Mouse (Mus musculus) liver, embryonic 14.5 days (tissue): ENCODE results near the gene Fbln1.

ENCODE experiments used
- CTCF ChIP-seq: IDR thresholded peaks from 2 replicates; pipeline ENCODE4 v1.5.1; 2016; ENCODE audit warnings: antibody characterized with exemption, low read depth, control low read depth
- EP300 ChIP-seq: IDR thresholded peaks from 2 replicates; pipeline ENCODE4 v1.6.1; 2016; ENCODE audit warnings: antibody characterized with exemption, low read depth

DNA sequence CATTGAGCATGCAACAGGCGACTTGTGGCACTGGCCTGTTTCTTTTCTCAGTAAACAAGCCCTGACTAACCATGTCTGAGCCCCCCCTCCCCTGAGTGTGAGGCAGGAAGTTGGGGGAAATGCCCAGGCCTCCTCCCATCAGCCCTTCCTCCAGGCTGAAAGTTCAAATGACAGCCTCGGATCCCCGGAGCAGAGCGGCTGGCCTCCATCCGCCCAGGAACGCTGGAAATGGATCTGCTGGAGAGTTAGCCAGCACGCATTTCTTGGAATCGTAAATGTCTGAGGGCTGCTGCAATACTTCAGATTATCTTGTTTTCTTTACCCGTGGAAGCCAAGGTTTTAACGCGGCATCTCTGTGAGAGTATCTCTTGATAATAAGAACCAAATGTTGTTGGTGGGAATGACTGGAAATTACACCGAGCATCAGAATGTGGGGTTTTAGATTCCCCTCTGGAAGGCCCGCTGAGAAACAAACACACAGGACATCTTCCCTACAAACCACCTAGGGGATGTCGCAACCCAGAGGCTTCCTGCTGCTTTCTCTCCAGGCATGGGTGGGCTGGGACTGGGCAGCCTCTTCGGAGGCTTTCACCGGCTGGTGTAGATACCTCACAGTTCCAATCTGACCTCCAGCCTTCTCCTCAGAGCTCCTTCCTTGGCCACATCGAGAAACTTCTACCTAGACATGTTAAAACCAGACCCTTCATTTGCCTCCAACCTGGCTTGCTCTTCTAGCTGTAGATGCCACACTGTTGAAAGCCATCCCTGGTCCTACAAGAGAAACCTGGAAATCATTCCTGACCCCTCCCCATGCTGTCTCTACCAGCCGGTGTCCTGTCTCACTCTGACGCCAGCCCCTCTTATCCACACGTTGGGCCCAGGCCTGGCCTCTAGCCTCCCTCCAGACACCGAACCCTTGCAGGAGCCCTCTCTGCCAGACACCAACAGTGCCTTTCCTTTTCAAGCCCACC lies 42.8 kb upstream of the Fbln1 start:
- TF ChIP-seq EP300: no peak
- no peak for TF ChIP-seq CTCF
